Mouse (Mus musculus) heart, adult 2 months (tissue): Measurements from ENCODE around the gene Xrcc1.

ENCODE experiments used
- CTCF ChIP-seq: fragments of 200-600 bp; IDR thresholded peaks from 2 replicates; pipeline ENCODE4 v1.8.1; 2022; ENCODE audit warnings: antibody characterized with exemption, mild to moderate bottlenecking, moderate library complexity
- EP300 ChIP-seq: fragments of 200-500 bp; IDR thresholded peaks from 2 replicates; pipeline ENCODE4 v1.6.1; 2011; ENCODE audit warnings: low read depth, low read length, control low read depth; ENCODE audit not compliant: insufficient read depth
- POLR2A ChIP-seq: fragments of 200-500 bp; IDR thresholded peaks from 2 replicates; pipeline ENCODE4 v1.6.1; 2011; ENCODE audit warnings: mild to moderate bottlenecking, low read depth, low read length, control low read depth; ENCODE audit not compliant: insufficient read depth

- TF ChIP-seq CTCF (no peak), POLR2A (peak; percentile 60), EP300 (no peak)
Measured at GRCm38 (mm10) chr7:24546634-24547389, 723 bp downstream of the Xrcc1 start.
